Mouse (Mus musculus) common myeloid progenitor, adult 5-6 weeks (primary cell): ENCODE measurements around the gene Lsm7. TPM values are rescaled to one million over a fixed set of nuclear protein-coding genes. Genes with fewer than 3 reads are reported as not detected.
"Not testable (repeated sequence)": the region's sequence is repeated elsewhere in the genome, so short reads cannot be mapped to it uniquely, and the experiment has no call there.

Source experiments
- ATAC-seq: replicated peaks from 2 replicates; pipeline ENCODE4 v1.8.0; 2016; ENCODE audit warnings: low read depth, mild to moderate bottlenecking, moderate TSS enrichment, inconsistent platforms; ENCODE audit not compliant: poor library complexity, severe bottlenecking
- total RNA-seq: library from RNA; stranded (forward); fragments of 200-1000, 187-1606 nt; gene quantifications from 2 replicates; pipeline ENCODE4 v1.2.3, GENCODE M21; 2017

The Lsm7 gene
- total RNA-seq, 1 experiment from 2014 or later = 398 TPM

- peak; percentile 69; the same call in 1 of the 2 replicates for ATAC-seq
Observed at GRCm38 (mm10) chr10:80818599-80819281, 36.3 kb downstream of the Lsm7 start.

DNA sequence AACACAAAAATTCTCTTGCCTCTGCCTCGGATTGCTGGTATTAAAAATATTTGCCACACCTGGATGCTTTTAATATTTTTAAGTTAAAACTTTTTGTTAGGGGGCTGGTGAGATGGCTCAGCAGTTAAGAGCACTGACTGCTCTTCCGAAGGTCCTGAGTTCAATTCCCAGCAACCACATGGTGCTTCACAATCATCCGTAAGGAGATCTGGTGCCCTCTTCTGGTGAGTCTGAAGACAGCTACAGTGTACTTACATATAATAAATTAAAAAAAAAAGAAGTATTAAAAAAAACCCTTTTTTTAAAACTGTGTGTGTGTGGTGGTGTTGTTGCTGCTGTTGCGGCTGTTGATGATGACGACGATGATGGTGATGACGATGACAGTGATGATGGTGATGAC, 37.1 kb downstream of the Lsm7 start:
- not testable (repeated sequence) for ATAC-seq

GRCm38 (mm10) chr10:80817164-80817563, 37.8 kb downstream of the Lsm7 start:
- no peak for ATAC-seq

GRCm38 (mm10) chr10:80816303-80816702, 38.7 kb downstream of the Lsm7 start:
- peak; percentile 68 for ATAC-seq

GRCm38 (mm10) chr10:80814800-80815199, 40.2 kb downstream of the Lsm7 start:
- ATAC-seq = no peak

DNA sequence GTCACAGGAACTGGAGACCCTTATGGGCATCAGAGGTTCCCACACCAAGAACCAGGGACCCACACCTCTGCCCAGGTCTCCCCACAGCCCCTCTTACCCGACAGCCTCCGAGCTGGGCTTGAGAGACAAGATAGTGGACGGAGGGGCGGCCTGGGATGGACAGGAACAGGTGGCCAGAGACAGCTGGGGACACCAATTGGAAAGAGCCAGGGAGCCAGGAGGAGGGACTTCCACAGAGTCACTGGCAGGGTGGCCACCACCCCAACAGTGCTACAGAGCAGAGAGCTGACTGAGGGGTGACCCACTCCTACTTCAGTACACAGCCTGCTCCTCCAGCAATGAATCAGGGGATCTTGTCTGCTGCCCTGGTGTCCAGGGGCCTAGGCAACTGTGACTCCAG, 41.6 kb downstream of the Lsm7 start, which contains the start of gene Jsrp1:
Gene Jsrp1, minus strand, starts transcription at position 133 of the 400 bp plus-strand sequence.
- no peak for ATAC-seq

- no peak for ATAC-seq
Observed at GRCm38 (mm10) chr10:80812391-80813041, 42.5 kb downstream of the Lsm7 start.

- ATAC-seq = no peak
Observed at GRCm38 (mm10) chr10:80810084-80810483, 44.9 kb downstream of the Lsm7 start.

DNA sequence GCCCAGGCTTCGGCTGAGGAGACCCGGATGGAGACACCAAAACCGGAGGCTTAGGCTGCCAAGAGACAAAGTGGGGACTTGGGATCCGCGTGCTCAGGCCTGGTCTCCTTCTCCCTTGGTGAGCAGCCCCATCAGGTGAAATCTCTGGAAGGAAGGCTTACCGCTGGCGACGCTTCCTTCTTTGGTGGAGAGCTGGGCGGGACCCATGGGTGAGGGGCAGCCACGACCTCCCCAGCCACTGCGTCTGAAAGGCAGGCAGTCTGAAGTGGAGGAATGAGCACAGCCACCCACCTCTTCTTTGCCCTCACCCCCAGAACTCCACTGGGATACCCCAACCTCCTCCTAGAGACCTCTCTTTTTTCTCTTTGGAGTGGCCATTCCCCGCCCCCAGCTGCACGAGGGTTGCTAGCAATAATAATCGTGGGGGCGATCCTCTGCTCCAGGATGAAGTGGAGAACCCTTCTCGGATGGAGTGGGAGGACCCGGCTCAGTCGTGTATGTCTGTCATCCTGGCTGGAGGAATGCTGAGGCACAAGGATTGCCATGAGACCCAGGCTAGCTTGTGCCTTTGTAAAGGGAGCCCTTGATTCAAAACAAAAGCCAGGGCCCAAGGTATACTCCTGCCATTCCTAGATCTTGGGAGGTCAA, 45.9 kb downstream of the Lsm7 start:
- no peak for ATAC-seq

GRCm38 (mm10) chr10:80808099-80808984, 46.7 kb downstream of the Lsm7 start:
- no peak for ATAC-seq

GRCm38 (mm10) chr10:80807057-80807627, 47.9 kb downstream of the Lsm7 start:
- ATAC-seq = peak; percentile 51

- ATAC-seq = no peak
Observed at GRCm38 (mm10) chr10:80806341-80807056, 48.5 kb downstream of the Lsm7 start.

GRCm38 (mm10) chr10:80805925-80806324, 49.1 kb downstream of the Lsm7 start:
- peak; percentile 70 for ATAC-seq

- ATAC-seq = no peak
Observed at GRCm38 (mm10) chr10:80805322-80805721, 49.7 kb downstream of the Lsm7 start.

DNA sequence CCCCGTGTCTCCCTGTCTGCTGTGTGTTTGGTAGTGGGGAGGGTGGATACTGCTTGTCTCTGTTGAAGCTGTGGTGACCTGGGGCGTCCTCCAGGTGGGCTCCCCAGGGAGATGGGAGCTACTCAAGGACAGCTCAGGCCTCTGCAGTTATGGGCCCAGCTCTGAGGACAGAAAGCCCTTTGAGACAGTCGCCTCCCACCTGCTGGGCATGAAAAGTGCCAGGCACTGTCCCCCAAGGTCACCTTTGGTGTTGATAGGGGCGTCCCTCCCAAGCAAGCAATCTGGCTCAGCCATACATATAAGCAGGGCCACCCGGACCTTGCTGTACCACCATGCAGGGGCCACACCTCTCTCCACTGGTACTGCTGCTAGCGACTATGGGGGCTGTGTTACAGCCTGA, 50.1 kb downstream of the Lsm7 start, which contains the start of gene Amh:
Gene Amh, plus strand, starts transcription at position 328 of the 400 bp plus-strand sequence.
- no peak for ATAC-seq

DNA sequence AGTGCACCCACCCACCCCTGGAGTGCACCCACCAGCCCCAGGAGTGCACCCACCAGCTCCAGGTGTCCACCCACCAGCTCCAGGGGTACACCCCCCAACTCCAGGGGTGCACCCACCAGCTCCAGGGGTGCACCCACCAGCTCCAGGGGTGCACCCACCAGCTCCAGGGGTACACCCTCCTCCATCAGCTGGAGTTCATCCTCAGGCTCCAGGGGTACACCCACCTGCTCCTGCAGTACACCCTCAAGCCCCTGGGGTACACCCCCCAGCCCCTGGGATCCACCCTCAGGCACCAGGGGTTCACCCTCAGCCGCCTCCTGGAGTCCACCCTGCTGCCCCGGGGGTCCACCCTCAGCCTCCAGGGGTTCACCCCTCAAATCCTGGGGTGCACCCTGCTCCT, 50.7 kb downstream of the Lsm7 start:
- no peak for ATAC-seq

DNA sequence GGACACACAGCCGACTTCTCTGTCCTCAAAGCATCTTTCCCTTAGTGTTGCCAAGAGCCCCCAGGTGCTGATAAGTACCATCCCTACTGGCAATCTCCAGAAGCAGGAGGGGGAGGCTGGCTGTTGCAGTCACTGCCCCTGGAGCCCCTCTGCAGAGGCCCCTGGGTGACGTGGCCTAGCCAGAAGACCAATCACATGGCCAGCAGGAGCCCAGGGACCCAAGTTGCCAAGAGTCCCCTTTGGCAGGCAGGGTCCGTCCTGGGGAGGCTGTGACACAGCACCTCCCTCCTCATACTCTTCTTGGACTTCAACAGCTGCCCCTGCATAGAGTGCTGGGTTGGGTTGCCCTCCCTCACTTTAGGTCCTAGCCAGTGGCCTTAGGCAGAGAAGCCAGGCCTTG, 52.0 kb downstream of the Lsm7 start:
- no peak for ATAC-seq
